Mouse (Mus musculus) G1E-ER4 (cell line): ENCODE results near the gene 4930415O20Rik. TPM values are rescaled to one million over a fixed set of nuclear protein-coding genes. Genes with fewer than 3 reads are reported as not detected.

Experiments
- GATA1 ChIP-seq: IDR thresholded peaks from one replicate; pipeline ENCODE4 v1.8.0; 2012; ENCODE audit warnings: low read length, inconsistent platforms
- polyA plus RNA-seq: library from polyadenylated mRNA; stranded (reverse); fragments of >175 nt; gene quantifications from 2 replicates; pipeline ENCODE4 v1.2.3, GENCODE M21; 2012

Gene 4930415O20Rik
- polyA plus RNA-seq = not detected in 2 replicates

- TF ChIP-seq GATA1 = no peak
Observed at GRCm38 (mm10) chr15:98570873-98571538, at the start of gene 4930415O20Rik, which contains the start of gene Ccnt1. Gene 4930415O20Rik (plus strand): TSS chr15:98571004. Gene Ccnt1 (minus strand): TSS chr15:98570923.

GRCm38 (mm10) chr15:98521245-98521644 lies 49.6 kb upstream of the 4930415O20Rik start:
- TF ChIP-seq GATA1 = no peak

DNA sequence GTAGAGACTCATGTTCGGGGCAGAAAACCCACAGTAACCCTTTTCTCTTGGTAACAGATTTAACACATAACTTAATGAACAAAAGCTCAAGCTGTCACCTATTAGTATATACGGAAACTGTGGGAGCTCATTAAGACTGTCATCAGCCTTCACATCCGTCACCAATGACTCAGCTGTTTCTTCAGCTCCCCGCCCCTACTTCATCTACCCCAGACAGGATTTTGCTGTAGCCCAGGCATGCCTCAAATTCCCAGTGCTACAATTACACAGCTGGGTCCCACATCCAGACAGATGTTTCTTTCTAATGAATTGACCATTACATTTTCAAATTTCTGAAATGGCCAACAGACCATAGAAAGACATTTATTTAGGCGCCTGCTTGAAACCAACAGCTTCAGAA lies 44.7 kb upstream of the 4930415O20Rik start:
- no peak for TF ChIP-seq GATA1

GRCm38 (mm10) chr15:98527056-98527771 lies 43.6 kb upstream of the 4930415O20Rik start:
- TF ChIP-seq GATA1 = no peak

- TF ChIP-seq GATA1 = no peak
Observed at GRCm38 (mm10) chr15:98528066-98528563, 42.7 kb upstream of the 4930415O20Rik start.

GRCm38 (mm10) chr15:98532281-98532680 lies 38.5 kb upstream of the 4930415O20Rik start:
- TF ChIP-seq GATA1 = no peak

DNA sequence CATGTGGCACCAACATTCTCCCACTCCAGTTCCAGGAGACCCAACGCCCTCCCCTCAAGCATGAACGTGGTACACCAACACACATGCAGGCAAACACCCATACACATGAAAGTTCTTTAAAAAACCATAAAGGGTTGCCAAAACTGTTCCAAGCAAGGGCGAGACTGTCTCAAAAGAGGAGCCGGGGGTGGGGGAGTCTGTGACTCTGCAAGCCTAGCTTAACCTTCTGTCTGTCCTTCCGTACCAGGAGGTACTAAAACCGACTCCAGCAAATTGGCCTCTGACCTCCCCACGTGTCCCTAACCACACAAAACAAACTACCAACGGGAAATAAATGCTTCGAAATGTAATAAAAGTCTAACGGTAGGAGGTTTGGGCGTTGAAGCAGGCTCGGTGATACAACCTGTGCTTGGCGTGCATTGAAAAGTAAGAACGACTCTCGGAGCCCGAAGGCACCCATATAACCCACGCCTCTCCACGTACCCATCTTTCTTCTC lies 37.7 kb upstream of the 4930415O20Rik start:
- TF ChIP-seq GATA1 = no peak

GRCm38 (mm10) chr15:98533881-98534627 lies 36.8 kb upstream of the 4930415O20Rik start, which contains the start of gene Kansl2:
Gene Kansl2 (minus strand): TSS chr15:98534264.
- no peak for TF ChIP-seq GATA1

DNA sequence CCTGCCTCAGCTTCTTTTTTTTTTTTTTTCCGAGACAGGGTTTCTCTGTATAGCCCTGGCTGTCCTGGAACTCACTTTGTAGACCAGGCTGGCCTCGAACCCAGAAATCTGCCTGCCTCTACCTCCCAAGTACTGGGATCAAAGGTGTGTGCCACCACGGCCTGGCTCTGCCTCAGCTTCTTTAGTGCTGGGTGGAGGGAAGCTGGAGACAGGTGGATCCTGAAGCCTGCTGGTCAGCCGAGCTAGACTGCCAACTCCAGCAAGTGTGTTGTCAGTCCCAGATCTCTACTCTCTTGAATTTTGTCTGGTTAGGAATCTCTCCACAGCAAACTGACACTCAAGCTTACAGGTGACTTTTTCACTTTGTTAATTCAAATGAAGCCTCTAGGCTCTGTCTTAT lies 34.9 kb upstream of the 4930415O20Rik start:
- no peak for TF ChIP-seq GATA1

DNA sequence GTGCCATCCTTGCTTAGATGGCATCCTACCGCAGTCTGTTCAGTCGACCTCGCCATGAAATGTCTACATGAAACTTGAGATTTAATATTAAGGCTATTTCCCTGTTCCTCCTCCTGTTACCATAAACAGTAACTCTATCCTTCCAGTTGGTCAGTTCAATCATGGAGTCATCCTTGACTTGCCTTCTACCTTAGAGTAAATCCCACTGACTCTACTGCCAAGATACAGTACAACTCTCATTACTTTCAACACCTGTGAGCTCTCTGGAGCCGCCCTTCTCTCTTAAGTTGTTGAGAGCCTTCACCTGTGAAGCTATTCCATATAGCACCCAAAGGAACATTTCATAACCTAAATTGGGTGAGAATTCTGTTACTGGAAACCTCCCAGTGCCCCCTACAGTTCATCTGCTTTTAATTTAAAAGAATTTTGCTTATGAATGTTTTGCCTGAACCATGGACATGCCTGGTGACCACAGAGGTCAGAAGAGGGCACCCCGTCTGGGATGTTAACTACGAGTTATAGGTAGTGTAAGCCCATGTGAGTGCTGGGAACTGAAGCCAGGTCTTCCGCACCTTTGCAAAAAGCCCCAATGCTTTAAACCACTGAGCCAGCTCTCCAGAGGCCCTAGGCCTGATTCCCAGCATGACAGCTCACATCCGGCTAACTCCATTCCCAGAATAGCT lies 33.8 kb upstream of the 4930415O20Rik start:
- TF ChIP-seq GATA1 = no peak

GRCm38 (mm10) chr15:98537923-98538322 lies 32.9 kb upstream of the 4930415O20Rik start:
- TF ChIP-seq GATA1 = no peak

- no peak for TF ChIP-seq GATA1
Observed at GRCm38 (mm10) chr15:98541064-98541463, 29.7 kb upstream of the 4930415O20Rik start.

DNA sequence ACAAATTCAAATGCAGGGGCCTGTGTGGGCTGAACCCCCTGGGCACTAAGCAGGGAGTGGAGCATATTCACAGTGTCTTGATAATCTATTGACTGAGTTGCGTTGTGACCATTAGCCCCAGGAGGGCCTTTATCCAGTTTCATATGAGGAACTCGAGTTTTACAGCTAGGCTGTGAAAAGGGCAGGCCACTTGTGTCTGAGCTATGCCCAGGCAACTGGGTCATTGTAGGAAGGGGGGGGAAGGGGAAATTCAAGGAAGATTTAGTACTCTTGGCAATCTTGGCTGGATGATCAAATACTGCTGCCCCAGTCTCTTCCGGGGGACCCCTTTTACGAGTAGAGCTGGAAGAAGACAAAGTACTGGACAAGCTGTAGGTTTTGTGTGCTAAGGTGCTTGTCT lies 27.5 kb upstream of the 4930415O20Rik start:
- TF ChIP-seq GATA1 = no peak

- no peak for TF ChIP-seq GATA1
Observed at GRCm38 (mm10) chr15:98545151-98545550, 25.7 kb upstream of the 4930415O20Rik start.

GRCm38 (mm10) chr15:98546843-98547242 lies 24.0 kb upstream of the 4930415O20Rik start:
- TF ChIP-seq GATA1 = no peak
